Mouse (Mus musculus) CH12.LX (cell line): ENCODE data around the gene Tln2. TPM values are rescaled to one million over a fixed set of nuclear protein-coding genes. Genes with fewer than 3 reads are reported as not detected.

ENCODE experiments used
- DNase-seq: peaks from one replicate; pipeline ENCODE4 v3.0.0-alpha.2; 2013; ENCODE audit errors: extremely low read depth
- H3K27ac ChIP-seq: 2 replicates; pipeline ENCODE4 v1.5.1; 2012; ENCODE audit warnings: low read depth, mild to moderate bottlenecking, control low read depth, moderate library complexity; ENCODE audit not compliant: insufficient read depth
- H3K27me3 ChIP-seq: replicated peaks from 2 replicates; pipeline ENCODE3; 2012; ENCODE audit warnings: inconsistent platforms
- H3K36me3 ChIP-seq, 2 experiments: replicated peaks in 1 of 2; 2 replicates each; pipeline versions ENCODE3 to v1.6.1; 2012; ENCODE audit warnings: inconsistent platforms in 1 of 2, low read length in 1 of 2, mild to moderate bottlenecking in 1 of 2, mixed read lengths in 1 of 2, moderate library complexity in 1 of 2; ENCODE audit not compliant: control insufficient read depth in 1 of 2, insufficient read depth in 1 of 2
- H3K4me1 ChIP-seq, 2 experiments: 2 replicates each; pipeline ENCODE4 v1.6.1; 2012; ENCODE audit warnings: inconsistent platforms in 1 of 2, moderate library complexity in 1 of 2; ENCODE audit not compliant: insufficient read depth in 2 of 2, control insufficient read depth in 1 of 2
- H3K4me2 ChIP-seq: 2 replicates; pipeline ENCODE4 v1.6.1; 2012; ENCODE audit warnings: low read depth, mild to moderate bottlenecking, control low read depth; ENCODE audit not compliant: poor library complexity, insufficient read depth, severe bottlenecking
- H3K4me3 ChIP-seq, 3 experiments: fragments of 150-350 bp in 1 of 3; sonication (generic) in 1 of 3; replicated peaks in 1 of 3; 2 replicates each; pipeline versions ENCODE3 to v1.5.1; 2011 to 2012; ENCODE audit warnings: low read depth in 2 of 3, low read length in 2 of 3, mild to moderate bottlenecking in 2 of 3, moderate library complexity in 2 of 3, control low read depth in 1 of 3, improper control_type of control experiment in 1 of 3, inconsistent platforms in 1 of 3, mixed read lengths in 1 of 3; ENCODE audit not compliant: poor library complexity in 1 of 3
- H3K79me2 ChIP-seq: replicated peaks from 2 replicates; pipeline ENCODE4 v1.6.1; 2012; ENCODE audit warnings: mild to moderate bottlenecking, moderate library complexity; ENCODE audit not compliant: control insufficient read depth, poor library complexity, insufficient read depth, severe bottlenecking; ENCODE audit errors: extremely low read depth
- H3K9ac ChIP-seq: 2 replicates; pipeline ENCODE4 v1.6.1; 2012; ENCODE audit warnings: low read depth, mild to moderate bottlenecking, control low read depth, moderate library complexity; ENCODE audit not compliant: insufficient read depth
- H3K9me3 ChIP-seq: replicated peaks from 2 replicates; pipeline ENCODE3; 2012; ENCODE audit warnings: low read length, inconsistent platforms, mixed read lengths
- CHD2 ChIP-seq: IDR thresholded peaks from 2 replicates; pipeline ENCODE4 v1.6.1; 2011; ENCODE audit warnings: low read length, improper control_type of control experiment
- EP300 ChIP-seq: IDR thresholded peaks from 2 replicates; pipeline ENCODE4 v1.6.1; 2011; ENCODE audit warnings: low read length, improper control_type of control experiment
- MAX ChIP-seq: IDR thresholded peaks from 2 replicates; pipeline ENCODE4 v1.6.1; 2011; ENCODE audit warnings: low read length, improper control_type of control experiment
- MAZ ChIP-seq: IDR thresholded peaks from 2 replicates; pipeline ENCODE4 v1.6.1; 2012; ENCODE audit warnings: low read depth, mild to moderate bottlenecking, inconsistent platforms, low read length, improper control_type of control experiment, moderate library complexity
- MYC ChIP-seq: IDR thresholded peaks from 2 replicates; pipeline ENCODE4 v1.6.1; 2011; ENCODE audit warnings: low read depth, mild to moderate bottlenecking, improper control_type of control experiment, low read length
- NELFE ChIP-seq: IDR thresholded peaks from 2 replicates; pipeline ENCODE4 v1.6.1; 2011; ENCODE audit warnings: low read depth, low read length, improper control_type of control experiment
- PAX5 ChIP-seq: IDR thresholded peaks from 2 replicates; pipeline ENCODE4 v1.6.1; 2012; ENCODE audit warnings: low read length, inconsistent platforms, mixed read lengths
- POLR2A ChIP-seq: IDR thresholded peaks from 2 replicates; pipeline ENCODE4 v1.6.1; 2011; ENCODE audit warnings: low read depth, mild to moderate bottlenecking, improper control_type of control experiment, low read length
- POLR2AphosphoS2 ChIP-seq: IDR thresholded peaks from 2 replicates; pipeline ENCODE4 v1.6.1; 2011; ENCODE audit warnings: low read depth, low read length, improper control_type of control experiment
- RAD21 ChIP-seq: IDR thresholded peaks from 2 replicates; pipeline ENCODE4 v1.6.1; 2011; ENCODE audit warnings: low read depth, mild to moderate bottlenecking, low read length, improper control_type of control experiment, moderate library complexity
- TCF12 ChIP-seq: IDR thresholded peaks from 2 replicates; pipeline ENCODE4 v1.6.1; 2014; ENCODE audit warnings: low read depth, mild to moderate bottlenecking, inconsistent platforms, low read length, improper control_type of control experiment
- ZC3H11A ChIP-seq: IDR thresholded peaks from 2 replicates; pipeline ENCODE4 v1.6.1; 2012; ENCODE audit warnings: low read depth, mild to moderate bottlenecking, inconsistent platforms, low read length, improper control_type of control experiment
- ZMIZ1 ChIP-seq: IDR thresholded peaks from 2 replicates; pipeline ENCODE4 v1.6.1; 2012; ENCODE audit warnings: low read depth, mild to moderate bottlenecking, inconsistent platforms, low read length, improper control_type of control experiment
- dilution Hi-C: fragments of 300-500 bp; cut with MboI; formaldehyde crosslinking; loops from 2 replicates; pipeline ENCODE4 v1.14.3; 2020; ENCODE audit warnings: low sequenced_read_pairs; ENCODE audit not compliant: extremely low pct_unique_long_range_greater_than_20kb, extremely low pct_ligation_motif_present
- in situ Hi-C: fragments of 300-500 bp; cut with MboI; formaldehyde crosslinking; loops from 3 replicates; pipeline ENCODE4 v1.14.3; 2019; ENCODE audit warnings: low sequenced_read_pairs, low pct_ligation_motif_present, low pct_unique_long_range_greater_than_20kb, mixed read lengths
- polyA plus RNA-seq: library from polyadenylated mRNA; unstranded; fragments of >175 nt; gene quantifications from 2 replicates; pipeline ENCODE4 v1.2.1, GENCODE M21; 2012; ENCODE audit warnings: low read depth; ENCODE audit not compliant: insufficient read length
- total RNA-seq, 2 experiments: library from RNA; depleted of rRNA; stranded (reverse); fragments of 300-350 nt in 1 of 2; fragments of >200 nt in 1 of 2; gene quantifications; 2 replicates each; pipeline ENCODE4 v1.2.3; 2012 to 2014

The Tln2 gene
- total and polyA plus RNA-seq, 3 experiments: 2.6 to 4.4 (median 4.4) TPM

GRCm38 (mm10) chr9:67602347-67602746 is 42.8 kb upstream of the Tln2 start:
- Histone ChIP-seq H3K27me3 (no peaks in the 10 kb centered on the region), H3K36me3 (no peaks in the 10 kb centered on the region), H3K27ac (no peak overlapping the region), H3K4me2 (no peak overlapping the region), H3K9me3 (no peaks in the 10 kb centered on the region), H3K4me3 (no peak overlapping the region), H3K4me1 (no peaks in the 10 kb centered on the region), H3K9ac (no peak overlapping the region), H3K79me2 (no peaks in the 10 kb centered on the region)
- DNase-seq: no peak
- in situ Hi-C loops (no loop called here), dilution Hi-C loops (no loop called here)
- TF ChIP-seq RAD21 (no peak), MYC (no peak), TCF12 (no peak), CHD2 (no peak), EP300 (no peak), NELFE (no peak), MAZ (no peak), ZMIZ1 (no peak)

GRCm38 (mm10) chr9:67595221-67595620 is 35.7 kb upstream of the Tln2 start:
- Histone ChIP-seq H3K4me2 (no peak overlapping the region), H3K4me3 (no peak overlapping the region), H3K27me3 (no peaks in the 10 kb centered on the region), H3K9ac (no peak overlapping the region), H3K9me3 (peaks cover 2% of the 10 kb centered on the region), H3K4me1 (no peaks in the 10 kb centered on the region), H3K27ac (no peak overlapping the region), H3K36me3 (no peaks in the 10 kb centered on the region), H3K79me2 (no peaks in the 10 kb centered on the region)
- dilution Hi-C loops (no loop called here), in situ Hi-C loops (no loop called here)
- TF ChIP-seq POLR2A: no peak
- TF ChIP-seq CHD2: no peak
- DNase-seq: no peak

- no peak for DNase-seq
- H3K9ac ChIP-seq: no peak overlapping the region
- dilution Hi-C loops: no loop called here
- no peak overlapping the region for H3K27ac ChIP-seq
- no peaks in the 10 kb centered on the region for H3K79me2 ChIP-seq
- H3K27me3 ChIP-seq: no peaks in the 10 kb centered on the region
- H3K4me1 ChIP-seq: no peaks in the 10 kb centered on the region
- no peak overlapping the region for H3K4me3 ChIP-seq
- no peak overlapping the region for H3K4me2 ChIP-seq
- TF ChIP-seq MAZ (no peak), ZC3H11A (no peak), MAX (no peak), POLR2AphosphoS2 (no peak), PAX5 (no peak)
- H3K36me3 ChIP-seq: no peaks in the 10 kb centered on the region
- in situ Hi-C loops: no loop called here
- H3K9me3 ChIP-seq: peaks cover 2% of the 10 kb centered on the region
Measured at GRCm38 (mm10) chr9:67593469-67594141, 34.1 kb upstream of the Tln2 start.
